Mouse (Mus musculus): Measurements from ENCODE around the gene Ctdsp1. TPM values are rescaled to one million over a fixed set of nuclear protein-coding genes. Genes with fewer than 3 reads are reported as not detected.

Ctdsp1 gene
- total RNA-seq, 2 experiments from 2014 or later = 26.8 to 84.0 TPM

- no peak for ATAC-seq (replicated peaks; ENCODE audit: low FRiP score, low TSS enrichment, poor library complexity, severe bottlenecking)
Observed at GRCm38 (mm10) chr1:74374980-74375379, 16.3 kb upstream of the Ctdsp1 start, which contains the start of gene Slc11a1. Slc11a1 (plus strand) TSS chr1:74375195.

GRCm38 (mm10) chr1:74375561-74375960 is 15.7 kb upstream of the Ctdsp1 start:
- ATAC-seq (replicated peaks; ENCODE audit: low FRiP score, low TSS enrichment, poor library complexity, severe bottlenecking) = no peak

DNA sequence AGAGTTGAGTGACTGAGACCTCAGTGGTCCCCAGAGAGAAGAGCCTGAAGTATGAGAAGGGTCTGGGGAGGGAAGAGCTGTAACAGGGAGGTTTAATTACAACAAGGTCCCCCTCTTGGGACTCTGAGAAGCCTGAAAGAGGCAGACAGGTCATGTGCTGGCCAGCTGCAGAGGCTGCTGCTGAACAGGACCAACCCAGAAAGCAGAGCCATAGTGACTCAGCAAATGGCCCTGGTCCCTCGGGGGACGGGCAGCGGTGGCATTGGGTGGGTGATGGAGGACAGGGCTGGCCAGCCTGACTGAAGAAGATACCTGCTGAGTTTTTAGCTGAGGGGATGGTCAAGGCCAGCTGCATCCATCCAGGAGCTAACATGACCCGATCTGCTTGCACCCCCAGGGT is 14.9 kb upstream of the Ctdsp1 start:
- no peak for ATAC-seq (replicated peaks; ENCODE audit: low FRiP score, low TSS enrichment, poor library complexity, severe bottlenecking)

DNA sequence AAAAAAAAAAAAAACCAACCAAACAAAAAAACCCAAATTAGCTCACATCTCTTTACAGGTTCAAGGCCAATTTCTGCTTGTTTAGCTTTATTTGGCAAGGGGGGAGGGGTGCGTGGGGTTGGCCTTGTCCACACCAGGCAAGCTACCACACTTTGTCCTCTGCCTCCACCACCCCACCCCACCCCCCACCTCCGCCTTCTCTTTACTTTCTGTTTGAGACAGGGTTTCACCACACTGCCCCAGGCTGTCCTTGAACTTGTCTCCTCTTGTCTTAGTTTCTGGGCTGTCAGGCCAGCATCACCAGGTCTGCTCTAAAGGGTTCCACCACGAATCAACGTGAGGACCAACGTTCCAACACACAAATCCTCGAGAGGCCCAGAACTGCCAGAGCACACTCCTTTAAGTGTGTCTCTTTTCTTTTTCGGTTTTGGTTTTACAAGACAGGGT is 12.2 kb upstream of the Ctdsp1 start:
- no peak for ATAC-seq (replicated peaks; ENCODE audit: low FRiP score, low TSS enrichment, poor library complexity, severe bottlenecking)

GRCm38 (mm10) chr1:74380484-74380883 is 10.8 kb upstream of the Ctdsp1 start:
- ATAC-seq (replicated peaks; ENCODE audit: low FRiP score, low TSS enrichment, poor library complexity, severe bottlenecking) = no peak

DNA sequence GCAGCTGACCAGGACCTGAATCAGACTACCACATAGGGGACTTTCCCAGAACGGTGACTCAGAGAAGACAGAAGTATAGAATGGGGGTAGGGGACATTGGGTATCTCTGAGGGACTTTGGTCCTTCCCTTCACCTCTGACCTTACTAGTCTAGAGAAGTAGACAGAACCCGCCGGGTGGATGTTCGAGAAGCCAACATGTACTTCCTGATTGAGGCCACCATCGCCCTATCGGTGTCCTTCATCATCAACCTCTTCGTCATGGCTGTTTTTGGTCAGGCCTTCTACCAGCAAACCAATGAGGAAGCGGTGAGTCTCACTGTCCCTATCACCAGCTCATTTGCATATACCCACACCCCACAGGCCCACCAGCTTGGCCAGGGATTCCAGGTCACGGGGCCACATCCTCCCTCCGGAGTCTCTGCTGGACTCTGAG is 9.7 kb upstream of the Ctdsp1 start:
- no peak for ATAC-seq (replicated peaks; ENCODE audit: low FRiP score, low TSS enrichment, poor library complexity, severe bottlenecking)

- no peak for ATAC-seq (replicated peaks; ENCODE audit: low FRiP score, low TSS enrichment, poor library complexity, severe bottlenecking)
Observed at GRCm38 (mm10) chr1:74383385-74383784, 7.9 kb upstream of the Ctdsp1 start.

DNA sequence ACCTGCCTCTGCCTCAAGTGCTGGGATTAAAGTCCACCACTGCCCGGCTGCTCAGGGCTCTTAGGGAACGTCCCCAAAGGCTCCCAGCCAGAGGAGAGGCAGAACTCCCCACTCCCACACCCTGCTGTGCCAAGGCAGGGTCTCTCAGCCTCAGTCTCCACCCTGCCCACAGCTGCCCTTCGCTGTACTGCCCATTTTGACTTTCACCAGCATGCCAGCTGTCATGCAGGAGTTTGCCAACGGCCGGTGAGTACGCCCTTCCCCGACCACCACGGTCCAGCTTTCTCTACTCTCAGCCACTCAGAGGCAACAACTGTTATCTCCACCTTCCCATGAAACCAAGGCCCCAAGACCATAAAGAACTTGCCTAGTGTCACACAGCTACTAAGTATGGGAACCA is 6.8 kb upstream of the Ctdsp1 start:
- ATAC-seq (replicated peaks; ENCODE audit: low FRiP score, low TSS enrichment, poor library complexity, severe bottlenecking) = no peak

- ATAC-seq (replicated peaks; ENCODE audit: low FRiP score, low TSS enrichment, poor library complexity, severe bottlenecking) = no peak
Observed at GRCm38 (mm10) chr1:74385064-74385463, 6.2 kb upstream of the Ctdsp1 start.

DNA sequence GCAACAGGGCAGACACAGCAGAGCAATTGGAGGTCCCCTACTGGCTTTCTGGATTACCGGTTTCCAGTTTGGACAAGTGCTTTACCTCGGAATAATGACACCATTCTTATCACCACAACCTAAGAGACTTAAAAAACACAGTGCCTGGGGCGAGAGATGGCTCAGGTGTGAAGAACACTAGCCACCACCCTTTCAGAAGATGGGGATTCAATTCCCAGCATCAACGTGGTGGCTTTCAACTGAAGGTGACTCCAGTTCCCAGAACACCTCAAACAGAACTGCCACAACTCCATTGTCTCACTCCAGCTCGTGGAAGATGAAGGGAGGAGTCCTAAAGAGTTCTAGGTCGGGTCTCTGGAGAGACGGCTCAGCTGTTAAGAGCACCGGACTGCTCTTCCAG is 5.8 kb upstream of the Ctdsp1 start:
- no peak for ATAC-seq (replicated peaks; ENCODE audit: low FRiP score, low TSS enrichment, poor library complexity, severe bottlenecking)

DNA sequence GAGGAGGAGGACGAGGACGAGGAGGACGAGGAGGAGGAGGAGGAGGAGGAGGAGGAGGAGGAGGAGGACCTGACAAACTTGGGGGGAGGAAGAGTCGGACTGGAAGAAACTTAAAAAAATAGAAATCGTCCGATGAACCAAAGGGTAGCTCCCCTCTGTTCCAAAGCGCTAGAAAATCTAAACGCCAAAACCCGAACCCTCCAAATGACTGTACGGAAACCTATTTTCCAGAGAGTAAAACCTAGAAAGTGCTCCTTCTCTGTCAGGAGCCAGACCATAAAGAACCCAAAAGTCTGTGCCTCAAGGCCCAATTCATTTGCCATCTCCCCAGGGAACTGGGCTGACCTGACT is 5.0 kb upstream of the Ctdsp1 start:
- ATAC-seq (replicated peaks; ENCODE audit: low FRiP score, low TSS enrichment, poor library complexity, severe bottlenecking) = no peak

DNA sequence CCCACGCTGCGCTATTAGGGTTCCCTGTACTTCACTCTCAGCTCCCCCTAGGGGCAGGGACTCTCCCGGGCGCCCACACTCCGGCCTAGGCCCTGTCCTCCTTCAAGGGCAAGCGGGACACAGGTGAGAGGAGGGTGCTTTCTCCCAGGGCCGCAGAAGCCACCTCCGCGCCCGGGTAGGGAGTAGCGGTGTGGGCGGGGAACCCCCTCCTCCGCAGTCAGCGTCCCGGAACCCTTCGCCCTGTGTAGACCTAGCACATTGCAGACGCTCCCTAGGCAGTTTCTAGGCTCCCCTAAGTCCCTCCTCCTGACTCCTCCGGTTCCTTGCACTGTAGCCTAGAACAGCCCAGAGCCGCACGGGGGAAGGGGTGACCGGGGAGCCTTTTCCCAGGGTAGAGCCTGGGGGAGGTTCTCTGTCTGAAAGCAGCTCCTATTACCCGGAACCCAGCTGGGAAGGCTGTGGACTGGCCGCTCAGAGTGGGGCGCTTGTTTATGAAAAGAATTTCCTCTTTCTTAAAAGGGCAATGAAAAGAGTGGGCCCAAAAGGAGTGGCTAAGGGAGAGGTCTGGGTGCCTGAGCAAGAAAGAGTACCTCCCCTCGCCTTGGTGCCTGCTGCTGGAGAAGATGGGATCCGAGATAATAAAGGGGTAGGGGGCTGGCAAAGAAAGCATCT is 4.5 kb upstream of the Ctdsp1 start:
- peak; percentile 69 for ATAC-seq (replicated peaks; ENCODE audit: low FRiP score, low TSS enrichment, poor library complexity, severe bottlenecking)

DNA sequence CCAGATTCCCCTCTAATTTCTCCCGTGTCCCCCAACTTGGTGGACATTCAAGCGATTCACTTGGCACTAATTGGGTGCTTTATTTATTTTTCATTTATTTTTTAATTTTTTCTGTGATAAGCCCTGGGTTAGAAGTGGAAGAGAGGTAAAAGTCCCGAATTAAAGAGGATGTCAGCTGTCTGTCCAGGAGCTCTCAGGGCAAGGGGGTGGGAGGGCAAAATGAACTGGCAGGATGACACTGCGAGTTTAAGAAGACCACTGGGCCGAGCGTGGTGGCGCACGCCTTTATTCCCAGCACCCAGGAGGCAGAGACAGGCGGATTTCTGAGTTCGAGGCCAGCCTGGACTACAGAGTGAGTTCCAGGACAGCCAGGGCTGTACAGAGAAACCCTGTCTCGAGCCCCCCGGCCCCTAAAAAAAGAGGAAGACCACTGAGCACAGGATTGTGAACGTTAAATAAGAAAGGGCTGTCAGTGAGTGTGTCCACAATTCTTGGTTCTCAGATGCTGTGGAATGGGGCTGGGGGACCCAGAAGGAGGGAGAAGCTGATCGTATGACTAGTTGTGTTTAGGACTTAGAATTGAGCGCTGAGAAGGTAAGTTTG is 3.8 kb upstream of the Ctdsp1 start:
- no peak for ATAC-seq (replicated peaks; ENCODE audit: low FRiP score, low TSS enrichment, poor library complexity, severe bottlenecking)

DNA sequence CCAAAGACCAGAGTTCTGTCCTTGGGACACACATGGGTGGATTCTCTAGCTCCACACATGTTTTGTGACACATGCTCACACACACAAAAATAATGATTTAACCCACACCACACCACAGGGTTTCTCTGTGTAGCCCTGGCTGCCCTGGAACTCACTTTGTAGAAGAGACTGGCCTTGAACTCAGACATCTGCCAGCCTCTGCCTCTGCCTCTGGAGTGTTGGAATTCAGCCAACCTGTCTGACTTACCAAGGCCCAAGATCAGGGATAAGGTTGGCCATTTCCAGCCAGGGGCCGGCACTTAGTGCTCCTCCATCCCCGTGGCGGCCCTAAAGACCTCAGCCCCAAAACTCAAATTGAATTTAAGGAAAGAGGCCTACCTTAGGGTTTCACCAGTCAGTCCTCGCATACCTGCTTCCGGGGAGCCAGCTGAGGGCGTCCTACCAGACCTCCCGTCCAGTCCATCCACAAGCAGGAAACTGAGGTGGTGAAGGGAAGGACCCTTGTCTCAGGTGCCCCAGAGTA is 2.9 kb upstream of the Ctdsp1 start:
- no peak for ATAC-seq (replicated peaks; ENCODE audit: low FRiP score, low TSS enrichment, poor library complexity, severe bottlenecking)

DNA sequence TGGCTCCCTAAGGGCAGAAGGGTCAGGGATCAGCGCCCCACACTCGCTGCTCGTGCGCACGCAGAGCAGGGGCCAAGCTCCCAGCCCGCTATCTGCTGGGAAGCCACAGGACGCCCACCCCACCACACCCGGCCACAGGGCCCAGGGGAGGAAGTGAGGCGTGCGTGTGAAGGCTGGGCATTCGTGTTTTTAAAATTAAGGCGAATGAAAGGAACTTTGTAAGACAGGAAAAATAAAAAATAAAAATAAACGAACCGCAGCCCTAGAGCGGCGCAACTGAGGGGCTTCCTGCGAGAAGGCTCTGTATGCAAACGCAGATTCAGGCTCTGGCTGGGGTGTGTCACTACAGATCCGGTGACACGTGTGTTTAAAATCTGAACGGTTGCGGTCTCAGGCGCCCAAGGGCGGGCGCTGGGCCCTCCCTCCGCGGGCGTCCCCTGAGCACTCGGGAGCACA is 1.4 kb upstream of the Ctdsp1 start:
- no peak for ATAC-seq (replicated peaks; ENCODE audit: low FRiP score, low TSS enrichment, poor library complexity, severe bottlenecking)

DNA sequence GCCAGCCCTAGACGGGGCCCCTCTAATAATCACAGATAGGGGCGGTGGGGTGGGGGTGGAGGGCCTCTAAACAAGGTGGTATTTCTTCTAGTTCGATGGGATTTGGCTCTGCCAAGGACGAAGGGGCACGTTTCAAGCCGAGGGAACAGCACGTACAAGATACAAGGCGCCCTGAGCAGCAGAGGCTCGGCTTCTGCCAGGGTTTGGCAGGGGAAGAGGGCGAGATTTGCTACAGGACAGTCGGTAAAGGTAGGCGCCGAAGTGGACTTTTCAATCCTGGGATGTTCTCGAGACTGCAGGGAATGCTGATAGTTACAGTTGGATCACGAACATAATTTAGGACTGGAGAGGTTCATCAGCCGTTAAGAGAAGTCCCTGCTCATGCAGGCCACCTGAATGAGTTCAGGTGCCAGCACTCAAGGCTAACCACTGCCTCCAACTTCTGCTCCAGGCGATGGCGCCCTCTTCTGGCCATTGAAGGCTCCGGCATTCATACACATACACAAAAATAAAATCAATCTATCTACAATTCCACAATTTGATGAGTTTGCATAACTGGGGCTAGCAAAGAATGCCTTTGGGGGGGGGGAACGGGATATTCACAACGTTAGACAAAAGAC is 912 bp upstream of the Ctdsp1 start:
- ATAC-seq (replicated peaks; ENCODE audit: low FRiP score, low TSS enrichment, poor library complexity, severe bottlenecking) = no peak; the same call in 1 of the 2 replicates

DNA sequence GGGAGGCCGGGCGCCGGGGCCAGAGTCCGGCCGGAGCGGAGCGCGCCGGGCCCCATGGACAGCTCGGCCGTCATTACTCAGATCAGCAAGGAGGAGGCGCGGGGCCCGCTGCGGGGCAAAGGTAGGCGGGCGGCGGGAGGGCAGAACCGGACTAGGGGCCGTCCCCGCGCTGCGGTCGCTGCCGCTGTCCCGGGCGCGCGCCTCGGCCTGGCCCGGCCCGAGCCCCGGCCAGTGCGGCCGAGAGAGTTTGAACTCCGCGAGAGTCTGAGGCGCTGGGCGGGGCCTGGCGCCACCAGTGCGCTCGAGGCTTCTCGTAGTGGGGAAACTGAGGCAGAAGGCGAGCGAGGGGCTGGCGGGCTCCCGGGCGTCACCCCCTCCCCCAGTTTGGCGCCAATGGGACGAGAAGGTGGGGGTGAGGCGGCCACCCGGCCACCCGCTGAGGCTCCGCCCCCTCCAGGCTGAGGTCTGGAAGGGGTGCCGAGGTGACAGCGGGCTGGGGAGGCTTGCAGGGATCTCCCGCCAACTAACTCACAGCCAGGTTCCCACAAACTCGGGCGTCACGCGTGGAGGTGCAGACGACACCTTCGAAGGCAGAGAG is 634 bp downstream of the Ctdsp1 start:
- ATAC-seq (replicated peaks; ENCODE audit: low FRiP score, low TSS enrichment, poor library complexity, severe bottlenecking) = peak; percentile 40

- no peak for ATAC-seq (replicated peaks; ENCODE audit: low FRiP score, low TSS enrichment, poor library complexity, severe bottlenecking)
Observed at GRCm38 (mm10) chr1:74392446-74392994, 1.2 kb downstream of the Ctdsp1 start.

- ATAC-seq (replicated peaks; ENCODE audit: low FRiP score, low TSS enrichment, poor library complexity, severe bottlenecking) = no peak
Observed at GRCm38 (mm10) chr1:74393010-74393409, 1.7 kb downstream of the Ctdsp1 start.

GRCm38 (mm10) chr1:74393697-74394096 is 2.4 kb downstream of the Ctdsp1 start:
- no peak for ATAC-seq (replicated peaks; ENCODE audit: low FRiP score, low TSS enrichment, poor library complexity, severe bottlenecking)
